Mouse (Mus musculus): ENCODE results near the gene Gstm5.

- TF ChIP-seq CTCF (IDR thresholded peaks at IDR 0.05; ENCODE audit: extremely low read depth, insufficient read length, insufficient replicate concordance, low read depth, low read length): no peak
- TF ChIP-seq POLR2A (IDR thresholded peaks at IDR 0.05; ENCODE audit: low read depth, low read length): no peak
These were observed 42.1 kb upstream of the Gstm5 start for GRCm38 (mm10) chr3:107853232-107854181.

Measured in small intestine, adult 2 months (tissue).